Mouse (Mus musculus) heart, embryonic 14.5 days (tissue): ENCODE measurements around the gene Rtp4. TPM values are rescaled to one million over a fixed set of nuclear protein-coding genes. Genes with fewer than 3 reads are reported as not detected.

Source experiments
- ATAC-seq: fragments of 200-750 bp; cut with Nextera tagmentation; 2 replicates; pipeline ENCODE4 v1.8.0; 2017; ENCODE audit warnings: low read depth, moderate TSS enrichment; ENCODE audit not compliant: insufficient number of reproducible peaks, insufficient read depth, low FRiP score
- H3K27ac ChIP-seq, 2 experiments: fragments of 200-500 bp in 1 of 2; fragments of 300-500 bp in 1 of 2; sonication (generic) in 1 of 2; replicated peaks in 1 of 2; 2 replicates each; pipeline ENCODE4 v1.5.1; 2012 to 2014; ENCODE audit warnings: low read depth in 2 of 2, low read length in 2 of 2, control low read depth in 1 of 2, mild to moderate bottlenecking in 1 of 2, mixed read lengths in 1 of 2; ENCODE audit not compliant: control insufficient read depth in 1 of 2, insufficient read depth in 1 of 2
- H3K27me3 ChIP-seq: fragments of 300-500 bp; sonication (generic); 2 replicates; pipeline ENCODE4 v1.6.1; 2014; ENCODE audit warnings: mild to moderate bottlenecking, low read length, control low read depth; ENCODE audit not compliant: control insufficient read depth, insufficient read depth
- H3K36me3 ChIP-seq: fragments of 300-500 bp; sonication (generic); 2 replicates; pipeline ENCODE4 v1.6.1; 2014; ENCODE audit warnings: mild to moderate bottlenecking, control low read depth, low read length, mixed read lengths; ENCODE audit not compliant: control insufficient read depth, insufficient read depth
- H3K4me1 ChIP-seq, 2 experiments: fragments of 200-500 bp in 1 of 2; fragments of 300-500 bp in 1 of 2; sonication (generic) in 1 of 2; 2 replicates each; pipeline ENCODE4 v1.6.1; 2012 to 2014; ENCODE audit warnings: low read length in 2 of 2, control low read depth in 1 of 2, mixed read lengths in 1 of 2; ENCODE audit not compliant: control insufficient read depth in 2 of 2, insufficient read depth in 2 of 2
- H3K4me2 ChIP-seq: fragments of 300-500 bp; sonication (generic); 2 replicates; pipeline ENCODE4 v1.6.1; 2014; ENCODE audit warnings: mild to moderate bottlenecking, low read length
- H3K4me3 ChIP-seq, 2 experiments: fragments of 200-500 bp in 1 of 2; fragments of 300-500 bp in 1 of 2; sonication (generic) in 1 of 2; 2 replicates each; pipeline ENCODE4 v1.5.1; 2012 to 2014; ENCODE audit warnings: low read length in 2 of 2, mild to moderate bottlenecking in 2 of 2, control low read depth in 1 of 2, low read depth in 1 of 2, moderate library complexity in 1 of 2; ENCODE audit not compliant: control insufficient read depth in 1 of 2, insufficient read depth in 1 of 2
- H3K9ac ChIP-seq: fragments of 300-500 bp; sonication (generic); 2 replicates; pipeline ENCODE4 v1.6.1; 2014; ENCODE audit warnings: mild to moderate bottlenecking, low read length
- H3K9me3 ChIP-seq: fragments of 300-500 bp; sonication (generic); 2 replicates; pipeline ENCODE4 v1.6.1; 2016; ENCODE audit warnings: low read length, control low read depth; ENCODE audit not compliant: control insufficient read depth
- WGBS: fragments of 180-500 bp; shearing (Covaris S2); extraction: QIAGEN DNeasy Blood & Tissue Kit; methylation state at CpG from one replicate; pipeline ENCODE4 v1.1.7; 2014; 5-methylcytosine and 5-hydroxymethylcytosine counted together
- polyA plus RNA-seq: library from polyadenylated mRNA; unstranded; fragments of >200 nt; fragmentation: Nextera tagmentation; extraction: Ambion mirVana; gene quantifications from 2 replicates; pipeline ENCODE4 v1.2.1, GENCODE M21; 2014

Rtp4 gene
- polyA plus RNA-seq, 1 experiment from 2014 or later = 7.8 TPM

DNA sequence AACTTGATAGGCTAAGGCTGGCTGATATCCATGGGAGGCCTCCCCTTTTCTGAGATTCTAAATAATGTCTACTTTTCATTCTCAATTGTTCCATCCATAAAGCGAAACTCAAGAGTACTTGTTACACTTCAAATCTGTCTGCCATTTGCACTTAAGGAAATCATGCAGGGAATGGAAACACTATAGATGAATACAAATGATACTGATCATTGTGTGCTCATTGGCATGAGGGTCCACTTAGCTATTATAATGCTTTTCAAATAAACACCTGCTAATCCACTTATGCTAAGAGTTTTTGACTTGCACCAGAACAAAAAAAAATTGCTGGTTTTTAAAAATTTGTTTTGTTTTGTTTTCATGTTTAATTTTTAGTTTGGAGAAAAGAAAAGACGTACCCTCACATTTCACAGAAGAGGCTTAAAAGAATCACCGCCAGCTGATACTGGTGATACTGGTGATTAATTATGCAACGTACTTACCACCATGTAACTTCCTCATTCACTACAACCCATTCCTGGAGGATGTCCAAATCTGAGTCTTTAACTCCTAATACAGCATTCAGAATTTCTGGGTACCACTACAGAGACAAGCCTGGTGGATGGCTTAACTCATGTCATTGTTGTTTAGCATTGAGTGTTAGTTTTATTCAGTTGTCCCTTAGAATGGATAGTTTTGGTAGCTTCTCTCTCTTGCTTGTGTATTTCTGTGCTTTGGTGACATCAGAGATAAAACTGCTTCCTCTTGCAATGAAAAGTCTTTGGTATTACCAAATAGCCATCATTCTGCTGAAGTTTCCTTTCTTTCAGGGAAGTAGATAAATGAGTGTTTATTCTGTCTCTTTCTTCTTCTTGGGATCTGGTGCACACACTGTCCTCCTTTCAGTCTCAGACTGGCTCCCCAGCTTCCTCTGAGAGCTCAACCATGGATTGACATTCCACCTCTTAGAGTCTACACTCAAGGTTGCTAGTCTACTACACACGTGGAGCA is 71.3 kb downstream of the Rtp4 start:
- Histone ChIP-seq H3K36me3 (no peaks in the 10 kb centered on the region), H3K4me2 (no peak overlapping the region), H3K27me3 (no peaks in the 10 kb centered on the region), H3K9ac (no peak overlapping the region), H3K4me1 (no peaks in the 10 kb centered on the region), H3K4me3 (no peak overlapping the region), H3K9me3 (0 out of 2 replicates have a peak, but pooled peaks cover 14% of the 10 kb centered on the region), H3K27ac (no peak overlapping the region)
- WGBS = 74% methylated on average over 5 of the region's 5 CpGs
- no peak for ATAC-seq

DNA sequence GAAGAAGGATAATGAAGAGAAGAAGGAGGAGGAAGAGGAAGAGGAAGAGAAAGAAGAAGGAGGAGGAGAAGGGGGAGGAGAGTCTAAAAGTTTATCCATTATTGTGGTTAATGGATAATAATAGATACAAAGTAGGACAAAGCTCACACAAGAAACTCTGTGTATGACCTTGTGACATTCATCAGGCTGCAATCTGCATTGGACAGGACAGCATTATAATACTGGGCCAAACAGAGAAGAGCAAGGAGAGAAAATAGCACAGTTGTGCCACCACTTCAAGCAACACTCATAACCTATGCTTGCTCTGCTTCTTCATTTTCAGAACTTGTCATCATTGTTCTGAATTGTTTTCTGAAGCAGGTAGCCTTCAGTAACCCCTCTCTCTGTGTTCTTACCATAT is 72.4 kb downstream of the Rtp4 start:
- H3K9ac ChIP-seq = no peak overlapping the region
- no peak overlapping the region for H3K4me3 ChIP-seq
- no peaks in the 10 kb centered on the region for H3K27me3 ChIP-seq
- no peaks in the 10 kb centered on the region for H3K36me3 ChIP-seq
- no peak for ATAC-seq
- H3K9me3 ChIP-seq = 0 out of 2 replicates have a peak, but pooled peaks cover 14% of the 10 kb centered on the region
- no peak overlapping the region for H3K4me2 ChIP-seq
- no peaks in the 10 kb centered on the region for H3K4me1 ChIP-seq
- H3K27ac ChIP-seq = no peak overlapping the region

DNA sequence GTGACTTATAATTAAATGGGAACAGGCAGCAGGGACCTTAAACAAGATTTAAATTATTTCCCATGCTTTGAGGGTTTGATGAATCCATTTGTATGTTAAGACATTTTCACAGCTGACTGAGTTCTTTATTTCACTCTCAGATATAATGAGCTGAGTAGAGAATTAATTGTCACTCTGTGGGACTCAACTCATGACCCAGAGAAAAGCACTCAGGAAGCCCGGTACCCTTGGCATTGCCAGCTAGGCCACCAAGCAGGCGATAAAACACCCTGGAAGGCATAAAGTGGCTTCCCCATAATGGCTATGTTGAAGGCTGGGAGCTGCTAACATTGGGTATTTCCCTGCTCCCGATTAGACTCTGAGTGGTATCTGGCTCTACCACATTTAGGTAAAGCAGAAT is 76.6 kb downstream of the Rtp4 start:
- H3K9me3 ChIP-seq = no peaks in the 10 kb centered on the region
- no peak overlapping the region for H3K4me2 ChIP-seq
- WGBS = 70% methylated on average over 3 of the region's 3 CpGs
- H3K4me1 ChIP-seq = no peaks in the 10 kb centered on the region
- no peaks in the 10 kb centered on the region for H3K27me3 ChIP-seq
- no peaks in the 10 kb centered on the region for H3K36me3 ChIP-seq
- ATAC-seq = no peak
- H3K4me3 ChIP-seq = no peak overlapping the region
- H3K9ac ChIP-seq = no peak overlapping the region
- no peak overlapping the region for H3K27ac ChIP-seq

DNA sequence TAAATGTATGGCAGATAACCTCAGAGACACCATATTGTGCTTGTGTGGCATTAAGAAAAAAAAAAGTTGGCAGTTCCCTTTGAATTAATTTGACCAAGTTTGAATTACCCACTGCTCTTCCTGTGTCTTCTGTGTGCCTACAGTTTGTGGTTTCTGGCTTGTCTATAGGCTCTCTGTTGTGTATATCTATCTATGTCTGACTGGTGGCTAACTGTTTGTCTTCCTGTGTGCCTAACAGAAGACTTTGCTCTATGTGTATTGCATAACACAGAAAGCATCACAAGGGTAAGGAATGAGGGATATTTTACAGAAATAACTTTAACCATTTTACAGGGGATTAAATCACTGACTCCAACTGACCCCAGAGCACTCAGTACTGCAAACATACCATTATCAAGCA is 77.9 kb downstream of the Rtp4 start:
- H3K27ac ChIP-seq = no peak overlapping the region
- no peaks in the 10 kb centered on the region for H3K36me3 ChIP-seq
- H3K4me2 ChIP-seq = no peak overlapping the region
- no peak overlapping the region for H3K4me3 ChIP-seq
- no peak for ATAC-seq
- H3K27me3 ChIP-seq = no peaks in the 10 kb centered on the region
- H3K4me1 ChIP-seq = no peaks in the 10 kb centered on the region
- no peaks in the 10 kb centered on the region for H3K9me3 ChIP-seq
- no peak overlapping the region for H3K9ac ChIP-seq

DNA sequence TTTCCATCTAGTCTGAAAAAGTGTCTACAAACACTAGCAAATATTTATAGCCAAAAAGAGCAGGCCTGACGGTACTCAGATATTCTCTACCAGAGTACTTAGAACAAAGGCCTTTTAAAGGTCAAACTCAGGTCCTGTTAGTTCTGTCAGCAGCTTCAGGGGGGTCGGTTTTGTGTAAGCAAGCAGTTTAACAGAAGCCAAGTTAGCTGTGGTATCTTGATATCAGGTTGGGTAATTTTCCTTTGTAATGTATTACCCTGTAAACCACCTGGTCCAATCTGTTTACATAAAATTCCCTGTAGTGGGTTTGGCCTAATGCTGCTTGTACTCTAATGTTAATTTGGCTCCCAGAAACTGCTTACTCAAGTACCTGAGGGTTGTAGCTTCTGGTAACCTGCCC is 86.1 kb downstream of the Rtp4 start:
- H3K4me1 ChIP-seq = peaks cover 2 to 3% of the 10 kb centered on the region in 2 experiments; a peak in 1 of 4 replicates
- no peaks in the 10 kb centered on the region for H3K27me3 ChIP-seq
- H3K27ac ChIP-seq = no peak overlapping the region
- ATAC-seq = no peak
- no peak overlapping the region for H3K4me2 ChIP-seq
- H3K4me3 ChIP-seq = no peak overlapping the region
- no peaks in the 10 kb centered on the region for H3K36me3 ChIP-seq
- WGBS = 65% methylated on average over 2 of the region's 2 CpGs
- no peak overlapping the region for H3K9ac ChIP-seq
- H3K9me3 ChIP-seq = no peaks in the 10 kb centered on the region

DNA sequence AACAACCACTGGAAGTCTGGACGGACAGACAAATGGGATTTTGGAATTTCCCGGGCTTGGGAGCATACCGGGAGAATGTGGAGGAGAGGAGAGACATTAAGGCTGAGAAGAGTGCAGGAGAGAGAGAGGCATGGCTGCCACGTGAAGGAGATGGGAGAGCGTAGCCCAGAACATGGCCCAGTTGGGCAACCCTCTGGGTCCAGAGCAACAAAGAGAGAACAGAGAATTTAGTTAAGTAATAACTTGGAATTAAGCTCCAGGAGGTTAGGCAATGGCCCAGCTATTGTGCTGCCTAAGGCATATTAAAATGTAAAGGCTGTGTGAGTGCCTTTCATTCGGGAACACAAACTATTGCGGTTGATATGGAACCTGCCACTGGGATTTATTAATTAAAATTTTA is 86.6 kb downstream of the Rtp4 start:
- H3K4me1 ChIP-seq = peaks cover 2 to 3% of the 10 kb centered on the region in 2 experiments; a peak in 1 of 4 replicates
- WGBS = 85% methylated on average over 7 of the region's 7 CpGs
- no peak overlapping the region for H3K27ac ChIP-seq
- H3K9ac ChIP-seq = no peak overlapping the region
- no peaks in the 10 kb centered on the region for H3K9me3 ChIP-seq
- H3K27me3 ChIP-seq = no peaks in the 10 kb centered on the region
- H3K36me3 ChIP-seq = no peaks in the 10 kb centered on the region
- no peak overlapping the region for H3K4me2 ChIP-seq
- ATAC-seq = no peak
- H3K4me3 ChIP-seq = no peak overlapping the region

DNA sequence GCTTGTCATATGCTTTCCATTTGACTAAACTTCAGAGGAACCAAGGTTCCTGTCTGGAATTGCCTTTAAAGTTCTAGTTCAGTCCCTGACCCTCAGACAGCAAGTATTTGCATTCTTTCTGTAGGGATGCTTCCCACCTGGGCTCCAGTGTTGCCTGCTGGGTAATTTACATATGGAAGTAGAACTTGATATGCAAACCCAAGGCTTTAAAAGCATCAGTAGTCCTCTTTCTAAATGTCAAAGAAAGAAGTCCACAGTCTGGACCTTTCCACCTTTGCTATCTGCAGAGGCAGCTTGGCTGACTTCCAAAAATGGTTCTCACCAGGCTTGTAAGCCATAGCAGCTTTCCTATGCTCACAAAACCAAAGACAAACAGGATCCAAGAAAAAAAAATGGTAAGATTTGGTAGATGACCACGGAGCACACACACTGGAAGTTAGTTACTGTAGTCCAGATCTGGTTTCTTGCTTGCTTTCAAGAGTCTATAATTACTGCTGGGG is 87.9 kb downstream of the Rtp4 start:
- H3K27ac ChIP-seq = no peak overlapping the region
- H3K36me3 ChIP-seq = no peaks in the 10 kb centered on the region
- H3K9ac ChIP-seq = no peak overlapping the region
- no peak for ATAC-seq
- no peaks in the 10 kb centered on the region for H3K9me3 ChIP-seq
- H3K4me2 ChIP-seq = no peak overlapping the region
- H3K4me3 ChIP-seq = no peak overlapping the region
- no peaks in the 10 kb centered on the region for H3K27me3 ChIP-seq
- WGBS = 41% methylated on average over 1 of the region's 1 CpGs
- peaks cover 2 to 3% of the 10 kb centered on the region in 2 experiments; a peak in 1 of 4 replicates for H3K4me1 ChIP-seq
